Mouse (Mus musculus) CD4-positive naive resting alpha-beta T cell, adult 57 days (primary cell): Measurements from ENCODE around the gene Mip. TPM values are rescaled to one million over a fixed set of nuclear protein-coding genes. Genes with fewer than 3 reads are reported as not detected.

Experiments
- total RNA-seq: library from RNA; stranded (reverse); gene quantifications from one replicate; pipeline ENCODE4 v1.2.4, GENCODE M21; 2023

Gene Mip
- total RNA-seq: not detected

DNA sequence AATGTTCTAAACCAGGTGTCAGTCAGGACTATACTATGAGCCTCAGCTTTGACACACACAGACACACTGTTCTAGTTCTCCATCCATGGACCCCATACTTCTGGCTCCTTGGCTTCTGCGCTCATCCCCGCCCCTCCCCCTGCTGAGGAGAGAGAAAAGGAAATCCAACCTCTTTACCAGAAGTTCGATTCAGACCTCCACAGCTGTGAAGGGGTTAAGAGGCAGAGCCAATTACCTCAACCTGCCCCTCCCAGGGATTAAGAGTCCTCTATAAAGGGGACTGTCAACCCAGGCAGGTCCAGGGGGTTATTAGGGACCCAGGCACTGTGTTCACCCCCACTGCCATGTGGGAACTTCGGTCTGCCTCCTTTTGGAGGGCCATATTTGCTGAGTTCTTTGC lies at the start of gene Mip:
Mip (plus strand) TSS at position 301 of the 400 bp plus-strand sequence.

DNA sequence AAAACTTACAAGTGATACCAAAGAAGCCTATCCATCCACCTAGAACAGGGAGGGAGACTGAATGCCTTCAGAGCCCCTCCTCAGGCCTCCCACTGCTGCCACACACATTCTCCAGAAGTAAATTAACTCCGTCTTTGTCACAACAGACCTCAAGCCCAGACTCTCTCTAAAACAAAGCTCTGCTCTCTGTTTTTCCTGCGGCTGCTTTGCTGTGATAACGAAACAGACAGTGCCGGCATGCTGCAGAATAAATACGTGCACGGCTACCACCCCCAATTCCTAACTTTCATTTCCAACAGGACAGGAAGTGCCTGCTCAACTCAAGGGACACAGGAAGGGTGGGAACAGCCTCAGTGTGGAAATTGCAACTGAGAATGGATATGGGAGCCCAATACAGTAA lies 45.6 kb upstream of the Mip start, which contains the start of gene Rbms2:
Rbms2 (minus strand) TSS at position 309 of the 400 bp plus-strand sequence.

DNA sequence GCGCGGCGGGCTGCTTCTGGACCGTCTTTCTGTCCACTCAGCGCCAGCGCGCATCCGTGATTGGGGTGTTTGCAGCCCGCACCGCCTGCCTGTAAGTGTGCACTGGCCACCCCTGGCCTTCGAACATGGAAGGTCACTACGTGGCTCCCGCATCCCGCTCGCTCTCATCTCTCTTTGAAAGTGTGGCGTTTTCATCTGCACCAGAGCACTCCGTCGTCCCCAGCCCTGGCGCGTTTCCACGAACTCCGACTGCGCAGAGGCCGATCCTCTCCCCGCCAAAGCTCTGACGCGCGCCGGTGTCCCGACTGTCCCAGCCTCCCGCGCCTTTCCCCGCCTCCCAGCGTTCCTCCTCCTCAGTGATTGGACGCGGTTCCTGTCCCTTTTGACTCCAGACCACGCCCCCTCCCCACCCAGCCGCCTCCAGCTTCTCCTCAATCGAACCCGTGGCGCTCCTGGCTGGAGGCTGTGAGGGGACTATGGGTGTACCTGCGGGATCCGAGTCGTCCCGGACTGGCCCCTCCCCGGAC lies 31.6 kb upstream of the Mip start, which contains the start of gene Gls2:
Gls2 (plus strand) TSS at position 434 of the 527 bp plus-strand sequence.

DNA sequence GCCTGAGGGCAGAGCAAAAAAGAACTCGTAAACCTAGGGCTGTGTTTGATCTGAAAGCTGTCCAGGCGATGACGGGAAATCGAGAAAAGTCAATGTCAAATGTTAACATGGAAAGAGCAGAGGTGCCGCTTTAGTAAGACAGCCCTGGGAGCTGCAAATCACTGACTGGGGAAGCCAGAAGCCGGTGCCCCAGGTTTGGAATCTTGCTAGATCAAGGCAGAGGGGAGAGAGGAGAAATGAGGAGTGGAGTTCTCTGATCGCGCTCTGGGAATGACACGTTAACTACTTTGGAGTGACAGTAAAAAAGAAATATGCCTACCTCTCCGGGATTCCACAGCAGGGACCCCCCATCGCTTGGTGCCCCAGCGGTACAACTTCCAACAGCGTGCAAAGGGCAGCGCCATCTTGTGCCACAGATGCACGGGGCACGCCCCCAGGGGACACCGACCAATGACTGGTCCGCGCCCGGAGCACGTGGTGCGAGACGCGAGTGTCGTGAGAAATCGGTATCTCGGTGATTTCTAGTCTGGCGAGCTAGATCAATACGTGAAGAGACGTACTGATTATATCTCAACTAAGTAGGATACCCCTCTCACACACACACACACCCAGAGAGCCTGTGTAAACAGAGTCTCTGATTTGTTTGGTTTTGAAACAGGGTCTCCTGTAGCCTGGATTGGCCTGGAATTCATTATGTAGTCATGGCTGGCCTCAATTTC lies 14.1 kb upstream of the Mip start, which contains the start of gene Spryd4:
Spryd4 (minus strand) TSS at position 418 of the 719 bp plus-strand sequence.

DNA sequence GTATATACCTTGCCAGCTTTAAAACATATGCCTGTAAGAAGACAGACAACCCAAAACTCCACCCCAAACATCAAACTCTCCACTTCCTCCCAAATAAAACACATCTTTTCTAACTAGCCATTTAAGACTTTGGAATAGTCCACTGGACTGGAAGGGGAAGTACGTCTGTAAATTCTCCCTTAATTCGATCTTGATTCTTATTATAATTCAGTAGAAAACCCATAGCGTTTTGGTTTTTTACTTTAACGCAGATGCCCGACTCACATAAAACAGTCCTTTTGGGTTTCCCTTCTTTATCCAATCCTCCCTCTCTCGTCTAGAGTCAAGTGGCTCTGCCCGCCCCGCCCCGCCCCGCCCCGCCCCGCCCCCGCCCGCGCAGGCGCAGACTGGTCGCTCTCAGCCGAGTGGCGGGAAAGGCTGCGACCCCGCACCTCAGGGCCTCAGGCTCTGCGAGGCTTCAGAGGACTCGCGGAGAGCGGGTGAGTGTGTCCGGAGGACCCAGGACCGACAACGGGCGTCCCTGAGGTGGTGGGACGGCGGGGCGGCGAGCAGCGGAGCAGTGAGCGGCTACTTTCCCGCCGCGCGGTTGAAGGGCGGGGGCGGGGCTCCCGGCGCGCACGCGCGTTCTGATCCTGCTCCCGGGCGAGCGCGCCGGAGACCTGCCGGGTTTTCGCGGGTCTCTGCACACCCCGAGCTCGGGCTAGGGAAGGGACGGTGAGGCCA lies 6.2 kb downstream of the Mip start, which contains the start of gene Timeless:
Timeless (plus strand) TSS at position 369 of the 723 bp plus-strand sequence.

DNA sequence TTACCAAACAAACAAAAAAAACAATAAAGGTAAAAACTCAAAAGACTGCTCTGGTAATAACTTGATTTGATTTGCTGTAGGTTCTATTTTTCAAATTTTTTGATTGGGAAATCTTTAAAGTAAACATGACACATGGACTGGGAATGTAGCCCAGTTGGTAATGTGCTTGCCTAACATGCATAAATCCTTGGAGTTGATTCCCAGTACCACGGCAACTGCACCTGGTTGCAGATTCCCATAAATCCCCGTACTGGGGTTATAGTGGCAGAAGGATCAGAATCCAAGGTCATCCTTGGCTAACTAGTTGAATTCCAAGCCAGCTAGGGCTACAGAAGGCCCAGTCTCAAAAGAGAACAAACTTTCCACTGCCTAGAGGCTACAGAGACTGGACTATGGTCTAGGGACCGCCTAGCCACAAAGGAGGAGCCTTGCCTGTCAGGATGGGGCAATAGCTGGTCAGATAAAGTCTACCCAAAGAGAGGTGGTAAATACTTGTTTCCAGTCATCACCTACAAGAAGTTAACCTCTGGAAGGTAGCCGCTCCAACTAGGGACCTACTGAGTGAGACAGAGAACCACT lies 28.1 kb downstream of the Mip start, which contains the start of gene Apon:
Apon (plus strand) TSS at position 420 of the 579 bp plus-strand sequence.

DNA sequence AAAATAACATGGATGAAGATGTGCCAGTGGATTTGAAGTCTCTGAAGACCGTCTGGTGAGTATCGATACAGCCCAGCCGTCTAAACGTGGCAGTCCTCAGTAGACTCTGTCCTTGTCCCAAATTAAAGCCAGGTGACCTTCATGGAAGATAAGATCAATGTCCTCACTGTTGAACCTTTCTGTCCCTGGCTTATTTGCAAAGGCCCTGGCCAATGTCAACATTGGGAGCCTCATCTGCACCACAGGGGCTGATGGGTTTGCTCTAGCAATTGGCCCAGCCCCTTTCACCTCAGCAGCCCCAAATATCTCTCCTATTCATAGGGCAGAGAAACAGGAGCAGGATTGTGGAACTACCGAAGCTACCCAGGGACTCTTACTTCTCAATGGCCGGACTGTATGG lies 42.7 kb downstream of the Mip start, which contains the start of gene Apof:
Apof (plus strand) TSS at position 301 of the 400 bp plus-strand sequence.

DNA sequence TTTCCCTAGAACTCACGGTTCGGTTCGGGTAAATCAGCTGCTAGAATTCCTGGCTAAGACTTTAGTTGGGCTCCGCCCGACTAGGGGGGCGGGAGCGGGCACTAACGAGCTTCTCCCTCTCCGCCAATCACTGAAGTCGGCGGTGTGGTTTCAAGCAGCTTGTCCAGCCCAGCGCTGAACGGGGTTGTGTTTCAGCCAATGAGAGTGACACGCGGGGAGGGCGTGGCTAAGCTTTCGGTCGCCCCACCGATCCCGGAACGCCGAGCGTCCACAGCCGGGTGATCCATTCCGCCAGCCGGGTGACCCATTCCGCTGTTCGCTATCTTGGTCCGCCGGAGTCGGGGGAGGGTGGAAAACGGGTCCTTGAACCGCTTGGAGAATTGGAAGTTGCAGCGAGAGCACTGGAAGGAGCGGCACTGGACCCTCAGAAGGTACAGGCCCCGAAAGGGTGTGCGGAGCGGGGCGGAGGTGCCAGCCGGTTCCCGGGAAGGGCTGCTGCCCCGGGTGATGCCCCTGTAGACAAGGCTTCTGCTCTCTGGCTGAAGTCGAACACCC lies 44.7 kb downstream of the Mip start, which contains the start of gene Stat2:
Stat2 (plus strand) TSS at position 273 of the 555 bp plus-strand sequence.

Other genes with a start within 250 kb of the Mip start
- gene Hsd17b6, start 218.2 kb upstream of the Mip start, total RNA-seq: not detected
- 13.9 TPM for gene Prim1, start 210.7 kb upstream of the Mip start, total RNA-seq
- gene Naca, start 190.3 kb upstream of the Mip start, total RNA-seq: 733 TPM
- gene Ptges3, start 166.9 kb upstream of the Mip start, total RNA-seq: 122 TPM
- gene Atp5b, start 142.6 kb upstream of the Mip start, total RNA-seq: 586 TPM
- gene Baz2a, start 134.3 kb upstream of the Mip start, total RNA-seq: 125 TPM
- gene Rbms2, start 45.5 kb upstream of the Mip start, total RNA-seq: 49.3 TPM
- not detected for gene Gls2, start 31.4 kb upstream of the Mip start, total RNA-seq
- gene Spryd4, start 14.0 kb upstream of the Mip start, total RNA-seq: 16.1 TPM
- gene Timeless, start 6.2 kb downstream of the Mip start, total RNA-seq: 30.5 TPM
- gene Apon, start 28.3 kb downstream of the Mip start, total RNA-seq: not detected
- gene Apof, start 42.8 kb downstream of the Mip start, total RNA-seq: not detected
- gene Stat2, start 44.7 kb downstream of the Mip start, total RNA-seq: 64.0 TPM
- gene Il23a, start 72.9 kb downstream of the Mip start, total RNA-seq: not detected
- 41.8 TPM for gene Pan2, start 77.5 kb downstream of the Mip start, total RNA-seq
- gene Cnpy2, start 96.6 kb downstream of the Mip start, total RNA-seq: 29.1 TPM
- gene Cs, start 111.9 kb downstream of the Mip start, total RNA-seq: 90.9 TPM
- 27.2 TPM for gene Coq10a, start 143.2 kb downstream of the Mip start, total RNA-seq
- gene Ankrd52, start 151.3 kb downstream of the Mip start, total RNA-seq: 51.7 TPM
- not detected for gene Slc39a5, start 175.4 kb downstream of the Mip start, total RNA-seq
- gene Nabp2, start 185.7 kb downstream of the Mip start, total RNA-seq: 39.4 TPM
- gene Rnf41, start 185.8 kb downstream of the Mip start, total RNA-seq: 28.5 TPM
- gene Smarcc2, start 233.4 kb downstream of the Mip start, total RNA-seq: 126 TPM